Mouse (Mus musculus) thymus, postnatal 4 days (tissue): ENCODE measurements around the gene Ackr2.
A peak's percentile ranks its signal among the peaks of the same experiment; 100 is the strongest.

Experiments
- DNase-seq: peaks from one replicate; pipeline ENCODE4 v3.0.0; 2021

Ackr2 gene

GRCm38 (mm10) chr9:121892057-121892687 is 6.0 kb upstream of the Ackr2 start:
- peak; percentile 5 for DNase-seq

GRCm38 (mm10) chr9:121894447-121894846 is 3.7 kb upstream of the Ackr2 start:
- peak; percentile 4 for DNase-seq

GRCm38 (mm10) chr9:121895392-121895993 is 2.7 kb upstream of the Ackr2 start:
- peak; percentile 2 for DNase-seq

- DNase-seq = peak; percentile 2
Measured at GRCm38 (mm10) chr9:121896820-121897219, 1.3 kb upstream of the Ackr2 start.

GRCm38 (mm10) chr9:121899306-121899705 is 1.2 kb downstream of the Ackr2 start:
- peak; percentile 2 for DNase-seq

GRCm38 (mm10) chr9:121900282-121900855 is 2.2 kb downstream of the Ackr2 start:
- peak; percentile 6 for DNase-seq

GRCm38 (mm10) chr9:121901710-121902700 is 3.9 kb downstream of the Ackr2 start:
- peak; percentile 3 for DNase-seq

GRCm38 (mm10) chr9:121903476-121904305 is 5.5 kb downstream of the Ackr2 start:
- peak; percentile 2 for DNase-seq

- no peak for DNase-seq
Measured at GRCm38 (mm10) chr9:121904319-121904718, 6.2 kb downstream of the Ackr2 start.

GRCm38 (mm10) chr9:121904946-121905345 is 6.8 kb downstream of the Ackr2 start:
- no peak for DNase-seq

GRCm38 (mm10) chr9:121905556-121906185 is 7.5 kb downstream of the Ackr2 start:
- DNase-seq = no peak

- peak; percentile 3 for DNase-seq
Measured at GRCm38 (mm10) chr9:121906456-121906855, 8.3 kb downstream of the Ackr2 start.

GRCm38 (mm10) chr9:121907356-121908070 is 9.4 kb downstream of the Ackr2 start:
- peak; percentile 3 for DNase-seq

GRCm38 (mm10) chr9:121908321-121908720 is 10.2 kb downstream of the Ackr2 start:
- peak; percentile 4 for DNase-seq

- DNase-seq = no peak
Measured at GRCm38 (mm10) chr9:121909635-121910034, 11.5 kb downstream of the Ackr2 start.

GRCm38 (mm10) chr9:121911196-121911595 is 13.0 kb downstream of the Ackr2 start:
- DNase-seq = no peak

GRCm38 (mm10) chr9:121912786-121913185 is 14.6 kb downstream of the Ackr2 start:
- DNase-seq = no peak

GRCm38 (mm10) chr9:121914226-121914757 is 16.1 kb downstream of the Ackr2 start:
- DNase-seq = no peak

- DNase-seq = no peak
Measured at GRCm38 (mm10) chr9:121915056-121915455, 16.9 kb downstream of the Ackr2 start.

GRCm38 (mm10) chr9:121916102-121916501 is 17.9 kb downstream of the Ackr2 start, which contains the start of gene Cyp8b1:
Gene Cyp8b1, minus strand, starts transcription at chr9:121916305.
- no peak for DNase-seq
